Mouse (Mus musculus) macrophage (primary cell): ENCODE results near the gene Cluap1. TPM values are rescaled to one million over a fixed set of nuclear protein-coding genes. Genes with fewer than 3 reads are reported as not detected.

Source experiments
- H3K27ac ChIP-seq: fragments of 350-480 bp; formaldehyde crosslinking; 2 replicates; pipeline ENCODE4 v1.9.0; 2021
- H3K36me3 ChIP-seq: fragments of 350-480 bp; formaldehyde crosslinking; 2 replicates; pipeline ENCODE4 v1.9.0; 2021; ENCODE audit errors: inconsistent target
- H3K4me3 ChIP-seq: fragments of 350-480 bp; formaldehyde crosslinking; 2 replicates; pipeline ENCODE4 v1.9.0; 2021; ENCODE audit errors: inconsistent target
- H3K79me2 ChIP-seq: fragments of 350-480 bp; formaldehyde crosslinking; 2 replicates; pipeline ENCODE4 v1.9.0; 2021; ENCODE audit errors: inconsistent target
- WGBS: methylation state at CpG from one replicate; pipeline ENCODE4 v1.1.7; 2026; ENCODE audit warnings: inconsistent platforms; ENCODE audit not compliant: missing documents; 5-methylcytosine and 5-hydroxymethylcytosine counted together
- polyA plus RNA-seq: library from polyadenylated mRNA; stranded (reverse); fragments of 250-400 nt; gene quantifications from 3 replicates; pipeline ENCODE4 v1.2.4, GENCODE M21; 2018; ENCODE audit warnings: inconsistent platforms

The Cluap1 gene
- polyA plus RNA-seq, 1 experiment from 2014 or later = 6.1 TPM

GRCm38 (mm10) chr16:3975658-3976057 lies 67.1 kb downstream of the Cluap1 start:
- Histone ChIP-seq H3K79me2 (no peaks in the 10 kb centered on the region), H3K36me3 (peaks cover 20% of the 10 kb centered on the region; the same call in 1 of the 2 replicates), H3K4me3 (no peak overlapping the region), H3K27ac (no peak overlapping the region)
- WGBS = 93% methylated on average over 7 of the region's 7 CpGs

DNA sequence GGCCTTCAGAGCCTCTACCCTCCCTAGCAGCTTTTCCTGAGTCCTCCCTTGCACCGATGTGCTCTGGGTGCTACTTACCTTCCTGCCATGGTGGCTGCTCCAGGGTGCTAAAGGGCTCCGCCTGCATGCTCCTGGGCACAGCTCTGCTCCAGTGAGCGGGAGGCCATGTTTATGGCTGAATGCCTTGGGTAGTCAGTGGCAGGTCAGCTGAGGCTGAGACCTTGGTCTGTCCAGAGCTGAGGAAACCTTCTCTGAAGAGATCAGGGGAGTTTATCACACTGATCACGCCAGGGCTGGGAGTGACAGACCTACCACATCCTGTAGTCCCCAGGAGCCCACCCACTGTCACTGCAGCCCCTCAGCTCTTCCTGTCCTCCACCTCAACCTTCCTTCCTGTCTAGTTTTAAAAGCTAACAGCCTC lies 67.7 kb downstream of the Cluap1 start, which contains the start of gene Nlrc3:
Gene Nlrc3, minus strand, starts transcription at position 382 of the 421 bp plus-strand sequence.
- Histone ChIP-seq H3K27ac (no peak within 1 kb of the TSS), H3K36me3 (peaks cover 26% of the 10 kb centered on the region; the same call in 1 of the 2 replicates), H3K4me3 (no peak within 1 kb of the TSS), H3K79me2 (no peaks in the 10 kb centered on the region)
- 39% methylated on average over 4 of the region's 4 CpGs for WGBS

GRCm38 (mm10) chr16:3976712-3977111 lies 68.1 kb downstream of the Cluap1 start:
- no peaks in the 10 kb centered on the region for H3K79me2 ChIP-seq
- peaks cover 29% of the 10 kb centered on the region; the same call in 1 of the 2 replicates for H3K36me3 ChIP-seq
- H3K27ac ChIP-seq = no peak overlapping the region
- H3K4me3 ChIP-seq = no peak overlapping the region
- 40% methylated on average over 3 of the region's 3 CpGs for WGBS

- no peaks in the 10 kb centered on the region for H3K79me2 ChIP-seq
- H3K27ac ChIP-seq = no peak overlapping the region
- no peak overlapping the region for H3K4me3 ChIP-seq
- H3K36me3 ChIP-seq = peaks cover 67% of the 10 kb centered on the region
- WGBS = 14% methylated on average over 4 of the region's 4 CpGs
These were observed 73.6 kb downstream of the Cluap1 start for GRCm38 (mm10) chr16:3982173-3982572.

DNA sequence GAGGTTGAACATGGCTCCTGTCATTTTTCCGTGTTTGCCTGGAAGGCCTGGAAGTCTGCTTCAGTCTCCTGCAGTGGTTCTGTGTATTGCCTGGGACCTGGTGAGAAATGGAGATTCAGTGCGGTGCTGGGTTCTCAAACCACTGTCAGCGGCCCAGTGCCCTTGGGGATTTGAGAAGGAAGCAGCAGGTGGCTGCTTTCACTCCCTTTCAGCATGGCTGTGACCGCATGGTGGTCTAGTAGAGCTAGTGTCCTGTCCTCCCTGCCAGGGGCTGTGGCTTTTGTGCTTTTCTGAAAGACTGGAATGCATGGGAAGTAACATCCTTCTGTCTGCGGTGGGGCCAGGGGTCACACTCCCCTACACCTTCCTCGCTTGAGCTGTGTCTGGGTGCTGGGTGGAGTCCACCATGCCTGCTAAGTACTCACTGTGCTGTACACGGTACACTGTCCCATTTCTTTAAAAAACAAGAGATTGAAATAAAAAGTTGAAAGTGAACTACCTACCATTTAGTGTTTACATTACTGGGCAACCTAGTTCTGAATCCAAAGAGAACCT lies 74.6 kb downstream of the Cluap1 start:
- peaks cover 77% of the 10 kb centered on the region for H3K36me3 ChIP-seq
- 92% methylated on average over 7 of the region's 7 CpGs for WGBS

GRCm38 (mm10) chr16:3988410-3988809 lies 79.8 kb downstream of the Cluap1 start:
- H3K4me3 ChIP-seq = no peak overlapping the region
- peaks cover 90% of the 10 kb centered on the region for H3K36me3 ChIP-seq
- WGBS = 89% methylated on average over 4 of the region's 4 CpGs
- H3K27ac ChIP-seq = no peak overlapping the region
- no peaks in the 10 kb centered on the region for H3K79me2 ChIP-seq

More for the DNA sequence above, 74.6 kb downstream of the Cluap1 start:
- H3K79me2 ChIP-seq = no peaks in the 10 kb centered on the region
- no peak overlapping the region for H3K27ac ChIP-seq
- no peak overlapping the region for H3K4me3 ChIP-seq

Other genes starting within 250 kb of the Cluap1 start
- gene Mefv, start 190.7 kb upstream of the Cluap1 start, polyA plus RNA-seq = 2.8 to 7.3 TPM (median 3.5 TPM) in 3 replicates
- 33.4 to 51.2 TPM (median 45.8 TPM) in 3 replicates for gene Zfp263, start 164.7 kb upstream of the Cluap1 start, polyA plus RNA-seq
- gene Olfr15, start 77.9 kb upstream of the Cluap1 start, polyA plus RNA-seq = not detected in 3 replicates
- gene Zfp174, start 61.5 kb upstream of the Cluap1 start, polyA plus RNA-seq = 0.63 to 0.84 TPM (median 0.82 TPM) in 3 replicates
- 62.3 to 107 TPM (median 75.6 TPM) in 3 replicates for gene Naa60, start 36.4 kb upstream of the Cluap1 start, polyA plus RNA-seq
- gene Zfp597, start 24.2 kb upstream of the Cluap1 start, polyA plus RNA-seq = 4.2 to 8.0 TPM (median 6.2 TPM) in 3 replicates
- 1.2 TPM in 1 of 3 replicates, not detected in the others for gene Gm20695, start 24.2 kb upstream of the Cluap1 start, polyA plus RNA-seq
- 1.4 to 3.0 TPM (median 2.9 TPM) in 3 replicates for gene 1700037C18Rik, start 112 bp upstream of the Cluap1 start, polyA plus RNA-seq
- gene Nlrc3, start 67.8 kb downstream of the Cluap1 start, polyA plus RNA-seq = 4.1 to 9.1 TPM (median 5.7 TPM) in 3 replicates
- 16.9 to 28.0 TPM (median 25.8 TPM) in 3 replicates for gene Slx4, start 95.0 kb downstream of the Cluap1 start, polyA plus RNA-seq
- not detected in 3 replicates for gene Dnase1, start 128.1 kb downstream of the Cluap1 start, polyA plus RNA-seq
- 39.0 to 64.9 TPM (median 52.6 TPM) in 3 replicates for gene Trap1, start 169.0 kb downstream of the Cluap1 start, polyA plus RNA-seq